Mouse (Mus musculus): ENCODE results near the gene Mrvi1. TPM values are rescaled to one million over a fixed set of nuclear protein-coding genes. Genes with fewer than 3 reads are reported as not detected.
A peak's percentile ranks its signal among the peaks of the same experiment; 100 is the strongest.

Mrvi1 gene
- 2.1 and 3.5 TPM in 2 replicates for total RNA-seq (2017)

DNA sequence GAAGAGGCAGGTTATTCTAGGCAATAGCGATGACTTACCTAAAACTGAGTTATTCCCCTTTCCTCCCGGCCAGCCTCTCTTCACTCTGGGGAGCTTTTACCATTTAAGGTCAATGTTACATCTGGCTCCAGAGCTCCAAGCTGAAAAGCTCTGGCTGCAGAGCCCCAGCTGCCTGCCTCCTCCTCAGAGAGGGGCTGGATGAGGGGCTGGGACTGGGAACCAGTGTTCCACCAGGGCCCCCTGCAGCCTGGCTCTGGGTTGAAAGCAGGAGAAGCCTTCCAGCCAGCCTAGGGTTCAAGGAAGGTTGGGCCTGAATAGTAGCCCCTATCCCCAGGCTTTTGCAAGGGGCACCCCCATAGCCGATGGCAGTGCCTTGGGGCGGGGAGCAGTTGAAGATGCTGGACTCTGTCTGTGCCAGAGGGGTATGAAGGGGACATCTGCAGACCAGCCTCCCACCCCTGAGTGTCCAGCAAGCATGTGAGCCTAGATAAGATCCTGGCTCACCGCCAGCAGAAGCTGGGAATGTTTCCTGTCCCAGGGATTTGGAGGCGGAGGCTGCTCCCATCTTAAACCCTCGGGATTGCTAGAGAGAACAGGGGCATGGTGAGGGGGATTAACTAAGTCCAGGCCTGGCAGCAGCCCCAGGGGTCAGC is at the start of gene Mrvi1:
Mrvi1 (minus strand) TSS at position 409 of the 653 bp plus-strand sequence.
- ATAC-seq (ENCODE audit: extremely low read depth, insufficient number of reproducible peaks, low FRiP score, poor library complexity, severe bottlenecking), result no peak

DNA sequence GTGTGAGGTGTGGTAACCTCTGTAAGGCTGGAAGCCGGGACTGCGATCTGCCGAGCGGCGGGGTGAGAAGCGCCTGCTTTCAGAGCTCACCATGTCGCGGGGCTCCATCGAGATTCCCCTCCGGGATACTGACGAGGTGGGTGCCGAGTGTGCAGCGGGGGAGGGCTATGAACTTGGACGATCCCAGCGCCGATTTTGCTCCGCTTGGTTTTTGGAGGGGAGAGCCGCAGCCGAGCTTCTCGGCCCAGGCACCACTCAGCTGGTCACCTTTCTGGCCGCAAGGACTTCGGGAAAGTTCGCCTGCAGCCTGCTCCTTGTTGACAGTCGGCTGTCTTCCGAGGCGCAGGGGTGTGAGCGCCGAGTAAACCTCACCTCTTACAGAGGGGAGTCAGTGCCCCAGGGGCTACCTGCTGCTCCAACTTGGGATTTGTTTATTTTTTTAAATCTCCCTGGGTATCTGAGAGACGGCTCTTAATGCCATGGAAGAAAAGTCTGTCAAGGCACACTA is 46.8 kb upstream of the Mrvi1 start:
- ATAC-seq (ENCODE audit: extremely low read depth, insufficient number of reproducible peaks, low FRiP score, poor library complexity, severe bottlenecking), result no peak

DNA sequence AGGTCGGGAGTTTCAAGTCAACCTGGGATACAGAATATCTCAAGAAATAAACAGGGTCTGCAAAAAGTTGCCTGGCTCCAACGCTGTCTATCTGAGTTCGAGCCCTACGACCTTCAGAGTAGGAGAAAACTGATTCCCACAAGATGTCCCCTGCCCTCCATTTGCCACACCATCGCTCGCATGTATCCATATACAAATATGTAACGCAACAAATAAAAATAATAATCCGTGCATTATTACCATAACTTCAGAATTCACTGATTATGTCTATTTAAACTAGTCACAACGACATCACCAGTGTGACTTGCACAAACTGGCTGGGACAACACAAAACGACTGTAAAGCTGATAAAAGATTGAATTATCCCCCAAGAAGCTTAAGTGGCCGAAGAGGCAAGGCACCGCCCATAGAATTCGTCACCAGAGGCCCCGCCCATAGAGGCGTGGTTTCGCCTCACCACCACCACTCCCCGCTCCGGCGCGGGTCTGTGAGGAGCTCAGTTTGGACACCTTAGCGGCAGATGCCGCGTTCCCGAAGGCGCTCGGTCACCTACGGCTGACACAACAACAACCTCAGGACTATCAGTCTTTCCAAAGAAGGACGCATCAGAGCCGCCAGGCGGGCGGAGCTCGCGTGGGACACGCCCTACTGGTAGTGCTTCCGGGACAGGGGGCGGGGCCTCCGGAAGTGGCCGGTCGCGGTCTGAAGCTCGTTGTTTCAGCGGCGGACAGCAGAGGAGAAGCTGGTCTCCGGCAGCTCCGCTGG is 46.2 kb upstream of the Mrvi1 start, which contains the start of gene Ctr9:
Ctr9 (plus strand) TSS at position 671 of the 765 bp plus-strand sequence.
- peak; percentile 94 for ATAC-seq (ENCODE audit: extremely low read depth, insufficient number of reproducible peaks, low FRiP score, poor library complexity, severe bottlenecking)

DNA sequence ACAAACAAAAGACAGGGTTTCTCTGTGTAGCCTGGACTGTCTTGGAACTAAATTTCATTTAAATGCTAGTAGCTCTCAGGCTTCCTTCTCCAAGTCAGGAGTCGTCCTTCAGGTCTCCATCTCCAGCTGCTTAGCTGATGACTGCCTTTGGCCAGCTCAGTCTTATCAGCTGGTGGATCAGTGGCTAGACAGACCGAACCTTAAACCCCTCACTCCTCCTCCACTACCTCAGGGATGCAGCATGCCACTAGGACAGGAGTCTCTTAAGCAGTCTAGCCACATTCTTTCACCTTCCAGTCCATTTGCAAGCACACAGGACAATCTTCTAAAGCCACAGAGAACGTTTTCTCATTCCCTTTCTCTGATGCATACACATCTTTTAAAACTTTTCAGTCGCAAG is 42.7 kb upstream of the Mrvi1 start:
- no peak for ATAC-seq (ENCODE audit: extremely low read depth, insufficient number of reproducible peaks, low FRiP score, poor library complexity, severe bottlenecking)

DNA sequence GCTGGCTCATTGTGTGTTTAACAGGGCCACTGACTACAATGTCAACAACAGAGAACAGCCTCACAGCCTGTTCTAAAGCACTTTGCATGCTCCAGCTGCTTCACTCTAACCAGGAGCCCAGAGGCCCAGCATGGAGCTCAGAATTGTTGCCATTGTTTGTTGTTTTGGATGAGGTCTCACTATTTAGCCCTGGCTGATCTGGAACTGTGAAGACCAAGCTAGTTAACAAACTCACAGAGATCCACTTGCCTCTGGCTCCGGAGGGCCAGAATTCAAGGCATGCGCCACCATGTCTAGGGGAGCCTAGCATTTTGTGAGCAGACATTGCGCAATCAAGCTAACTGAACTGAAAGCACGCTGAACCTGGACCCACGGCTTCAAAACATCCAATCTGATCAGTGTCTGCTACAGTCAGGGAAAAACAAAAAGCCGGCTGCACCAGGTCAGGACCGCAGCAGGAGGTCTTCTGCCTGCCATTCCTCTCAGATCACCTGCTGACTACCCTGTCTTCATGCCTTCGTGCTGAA is 41.9 kb upstream of the Mrvi1 start:
- ATAC-seq (ENCODE audit: extremely low read depth, insufficient number of reproducible peaks, low FRiP score, poor library complexity, severe bottlenecking), result no peak

DNA sequence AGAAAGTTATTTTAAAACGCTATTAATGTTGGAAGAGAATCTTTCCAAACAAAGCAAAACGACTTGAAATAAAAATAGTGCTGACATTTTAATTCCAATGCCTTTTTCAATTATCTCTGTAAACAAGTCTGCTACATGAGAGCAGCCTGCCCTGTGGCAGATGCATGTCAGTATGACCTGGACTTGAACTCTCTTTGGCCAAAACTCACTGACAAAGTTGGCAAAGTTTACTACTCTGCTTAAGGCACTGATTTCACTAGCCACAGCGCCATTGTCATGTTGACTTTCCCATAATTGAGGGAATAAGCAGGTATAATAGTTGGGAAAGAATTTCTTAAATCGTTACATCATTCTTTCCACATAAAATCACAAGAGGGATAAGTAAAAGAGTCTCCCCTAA is 38.6 kb upstream of the Mrvi1 start:
- ATAC-seq (ENCODE audit: extremely low read depth, insufficient number of reproducible peaks, low FRiP score, poor library complexity, severe bottlenecking), result no peak

DNA sequence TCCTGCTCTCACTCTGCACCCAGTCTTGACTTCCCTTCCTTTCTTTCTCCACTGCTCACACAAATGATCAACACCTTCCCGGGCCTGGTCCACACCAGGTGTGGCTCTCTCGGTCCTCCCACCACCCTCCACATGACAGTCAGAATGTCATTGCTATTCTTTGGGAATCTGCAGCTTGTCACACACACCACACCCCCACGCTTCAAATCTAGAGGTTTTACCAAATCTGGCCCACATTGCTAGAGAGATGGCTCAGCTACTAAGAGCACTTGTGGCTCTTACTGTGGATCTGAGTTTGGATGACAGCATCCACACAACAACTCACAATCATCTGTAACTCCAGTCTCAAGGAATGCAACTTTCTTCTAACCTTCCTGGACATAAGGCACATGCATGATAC is 34.7 kb upstream of the Mrvi1 start:
- no peak for ATAC-seq (ENCODE audit: extremely low read depth, insufficient number of reproducible peaks, low FRiP score, poor library complexity, severe bottlenecking)

DNA sequence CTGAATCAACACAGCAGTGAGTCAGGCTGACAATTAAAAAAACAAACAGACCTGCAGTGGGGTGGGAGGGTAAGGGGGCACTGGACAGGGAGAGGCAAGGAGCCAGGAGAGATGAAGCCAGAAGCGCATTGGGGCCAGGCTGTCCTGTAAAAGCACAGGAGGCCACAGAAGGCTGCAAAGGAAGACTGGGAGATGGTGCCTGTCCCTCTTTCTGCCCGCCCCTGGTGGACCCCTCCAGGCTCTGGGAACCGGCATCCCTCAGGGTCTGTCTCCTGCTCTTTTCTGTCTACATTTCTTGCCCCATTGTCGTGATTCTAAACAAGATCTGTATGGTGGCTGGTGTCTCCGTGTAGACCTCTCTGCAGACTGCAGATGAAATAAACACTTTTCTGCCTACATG is 33.5 kb upstream of the Mrvi1 start:
- ATAC-seq (ENCODE audit: extremely low read depth, insufficient number of reproducible peaks, low FRiP score, poor library complexity, severe bottlenecking), result no peak

DNA sequence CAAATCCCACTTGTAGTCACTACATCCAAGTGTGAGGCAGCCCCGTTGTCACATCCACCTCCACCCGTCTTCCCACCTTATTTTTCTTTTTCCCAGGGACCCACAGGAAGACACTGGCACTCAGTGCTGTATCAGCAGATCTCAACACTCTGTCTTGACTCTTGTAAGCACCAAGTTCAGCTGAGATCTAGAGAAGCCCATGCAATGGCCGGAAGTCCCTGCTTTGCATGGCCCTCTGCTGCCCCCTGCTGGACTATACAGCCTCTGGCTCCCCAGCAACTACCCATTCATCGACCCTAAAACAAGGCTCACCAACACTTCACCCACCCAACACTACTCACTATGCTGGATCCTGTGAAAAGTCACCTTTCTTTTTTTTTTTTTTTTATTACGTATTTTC is 32.6 kb upstream of the Mrvi1 start:
- peak; percentile 93 for ATAC-seq (ENCODE audit: extremely low read depth, insufficient number of reproducible peaks, low FRiP score, poor library complexity, severe bottlenecking)

DNA sequence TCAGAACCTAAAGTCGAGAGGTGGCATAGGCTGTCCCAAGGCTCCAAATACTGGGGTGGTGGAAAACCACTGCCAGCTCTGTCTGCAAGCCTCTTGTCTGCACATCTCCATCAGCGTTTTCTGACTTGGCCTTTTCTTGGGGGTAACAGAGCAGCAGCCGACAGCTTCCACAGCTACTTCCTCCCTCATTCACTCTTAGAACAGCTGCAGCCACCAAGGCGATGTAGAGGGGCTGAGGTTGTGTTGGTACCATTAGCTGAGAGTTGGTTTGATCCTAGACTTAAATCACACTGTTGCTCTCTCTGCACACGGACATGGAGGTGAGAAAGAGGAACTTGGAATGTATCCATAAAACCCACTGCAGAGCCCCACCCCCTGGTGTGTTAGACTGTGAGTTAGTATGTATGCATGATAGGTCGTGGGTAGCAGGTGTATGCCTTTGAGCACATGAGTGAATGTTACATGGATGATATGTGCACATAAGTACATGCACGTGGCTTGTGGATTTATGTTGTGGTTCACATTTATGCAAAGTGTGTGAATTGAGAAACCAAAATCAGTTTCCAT is 31.9 kb upstream of the Mrvi1 start:
- peak; percentile 21; the same call in 1 of the 2 replicates for ATAC-seq (ENCODE audit: extremely low read depth, insufficient number of reproducible peaks, low FRiP score, poor library complexity, severe bottlenecking)

DNA sequence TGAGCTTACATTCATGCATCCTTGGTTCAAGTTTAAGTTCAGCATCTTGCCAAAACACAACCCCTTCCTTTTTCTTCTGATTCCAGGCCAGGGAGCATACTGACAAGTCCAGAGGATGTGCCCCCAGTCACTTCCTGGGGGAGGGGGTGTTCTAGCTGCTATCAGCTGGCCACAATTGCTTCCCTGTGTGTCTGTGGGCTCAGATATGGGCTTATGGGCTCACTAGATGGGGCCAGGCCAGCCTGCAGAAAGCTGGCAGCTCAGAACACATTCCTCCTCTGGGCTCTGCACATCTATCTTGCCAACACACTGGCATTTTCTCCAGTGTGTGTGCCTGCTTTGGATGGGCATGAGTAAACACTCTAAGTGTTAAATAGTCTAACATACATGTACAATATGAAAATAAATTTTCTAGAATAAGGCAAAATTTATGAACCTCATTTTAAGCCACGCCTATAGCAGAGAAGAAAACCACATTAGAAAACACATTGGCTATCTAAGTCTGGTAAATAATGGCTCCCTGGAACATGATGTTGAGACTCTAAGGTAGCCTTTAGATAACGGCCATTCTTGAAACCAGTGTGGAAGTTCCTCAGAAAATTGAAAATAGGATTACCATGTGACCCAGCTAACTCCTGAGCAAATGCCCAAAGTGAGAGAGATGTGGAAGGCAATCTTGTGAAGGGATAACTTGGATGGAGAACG is 22.0 kb upstream of the Mrvi1 start:
- ATAC-seq (ENCODE audit: extremely low read depth, insufficient number of reproducible peaks, low FRiP score, poor library complexity, severe bottlenecking), result no peak

DNA sequence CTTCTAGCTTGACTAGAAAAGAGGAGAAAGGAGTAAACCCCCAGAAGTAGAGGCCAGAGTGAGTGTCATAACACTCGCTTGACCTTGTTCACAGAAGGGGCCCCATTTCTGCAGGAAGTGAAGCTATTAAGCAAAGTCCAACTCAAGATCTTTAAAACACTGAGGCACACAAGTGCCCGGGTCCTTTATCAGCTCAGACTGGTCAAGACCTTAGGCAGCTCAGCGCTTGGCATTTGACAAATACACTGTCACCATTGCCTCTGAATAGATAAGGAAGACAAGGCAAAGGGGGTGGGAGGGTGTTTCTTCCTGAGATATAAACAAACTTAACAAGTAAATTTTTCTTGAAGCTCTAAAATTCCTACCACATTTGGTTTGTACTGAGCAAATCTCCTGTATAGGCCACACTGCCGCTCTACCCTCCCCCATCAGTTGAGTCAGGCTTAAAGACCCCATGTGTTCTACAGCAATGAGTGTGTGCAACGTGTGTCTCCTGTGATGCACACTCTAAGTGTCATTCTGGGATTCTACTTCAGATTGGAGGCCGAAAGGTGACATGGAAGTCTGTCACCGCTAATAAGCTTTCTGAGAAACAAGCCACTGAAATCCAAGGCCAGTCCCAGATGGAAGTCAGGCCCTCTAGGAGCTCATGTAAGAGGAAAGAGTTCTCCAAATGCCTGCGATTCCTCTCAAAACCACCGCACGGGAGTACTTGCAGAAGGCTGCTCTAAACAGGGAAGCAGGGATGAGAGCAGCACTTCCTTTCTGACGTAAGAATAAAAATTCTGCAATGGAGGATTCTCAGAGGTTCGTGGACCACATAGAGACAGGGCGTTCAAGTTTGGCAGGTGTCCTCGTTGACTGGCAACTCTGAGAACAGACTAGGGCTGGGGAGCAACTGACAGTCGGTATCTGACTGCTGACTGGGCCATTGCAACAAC is 16.9 kb upstream of the Mrvi1 start:
- no peak for ATAC-seq (ENCODE audit: extremely low read depth, insufficient number of reproducible peaks, low FRiP score, poor library complexity, severe bottlenecking)

DNA sequence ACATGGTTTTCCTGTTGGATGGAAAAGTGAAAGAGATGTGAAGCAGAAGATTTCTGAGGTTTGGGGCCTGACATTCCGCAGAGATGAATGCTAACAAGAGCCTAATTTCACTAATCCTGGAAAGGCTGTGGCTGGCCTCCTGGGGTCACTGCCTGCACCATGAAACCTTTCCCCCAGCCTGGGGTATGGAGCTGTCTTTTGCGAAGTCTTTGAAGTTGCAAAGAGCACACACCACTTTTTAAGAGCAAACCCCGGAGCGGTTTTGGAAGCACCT is 8.9 kb upstream of the Mrvi1 start:
- no peak for ATAC-seq (ENCODE audit: extremely low read depth, insufficient number of reproducible peaks, low FRiP score, poor library complexity, severe bottlenecking)

DNA sequence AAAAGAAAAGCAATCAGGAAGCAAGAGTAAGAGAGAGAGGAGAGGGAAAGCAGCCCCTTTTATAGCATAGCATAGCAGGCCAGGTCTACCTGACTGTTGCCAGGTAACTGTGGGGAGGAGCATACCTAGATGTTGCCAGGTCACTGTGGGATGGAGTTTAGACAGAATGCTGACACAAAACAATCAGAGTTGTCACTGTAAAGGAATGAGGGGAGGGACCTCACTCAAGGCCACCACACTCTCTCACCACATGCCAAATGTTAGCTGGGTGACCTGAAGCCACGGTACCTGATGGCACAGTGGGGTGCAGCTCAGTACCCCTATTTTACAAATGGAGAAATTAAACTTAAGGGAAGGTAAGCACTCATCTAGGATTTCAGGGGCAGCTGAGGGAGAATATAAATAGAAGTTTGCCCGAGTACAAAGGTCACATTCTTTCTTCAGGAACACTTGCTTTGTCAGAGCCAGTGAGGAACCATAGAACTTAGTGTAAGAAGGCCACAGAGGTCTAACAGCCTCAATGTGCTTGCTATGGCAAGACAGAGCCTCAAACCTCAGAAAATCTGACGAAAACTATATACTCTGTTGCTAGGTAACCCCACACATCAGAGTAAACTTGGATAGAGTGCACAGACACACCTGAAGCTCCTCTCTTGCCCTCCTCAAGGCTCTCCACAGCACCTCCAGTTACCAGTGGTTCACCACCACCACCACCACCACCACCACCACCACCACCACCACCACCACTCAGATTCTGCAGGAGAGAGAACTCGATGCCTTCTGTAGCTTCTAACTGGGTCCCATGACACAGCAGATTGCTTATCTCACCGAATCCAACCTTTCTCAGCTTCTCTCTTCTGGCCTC is 8.3 kb upstream of the Mrvi1 start:
- ATAC-seq (ENCODE audit: extremely low read depth, insufficient number of reproducible peaks, low FRiP score, poor library complexity, severe bottlenecking), result no peak

DNA sequence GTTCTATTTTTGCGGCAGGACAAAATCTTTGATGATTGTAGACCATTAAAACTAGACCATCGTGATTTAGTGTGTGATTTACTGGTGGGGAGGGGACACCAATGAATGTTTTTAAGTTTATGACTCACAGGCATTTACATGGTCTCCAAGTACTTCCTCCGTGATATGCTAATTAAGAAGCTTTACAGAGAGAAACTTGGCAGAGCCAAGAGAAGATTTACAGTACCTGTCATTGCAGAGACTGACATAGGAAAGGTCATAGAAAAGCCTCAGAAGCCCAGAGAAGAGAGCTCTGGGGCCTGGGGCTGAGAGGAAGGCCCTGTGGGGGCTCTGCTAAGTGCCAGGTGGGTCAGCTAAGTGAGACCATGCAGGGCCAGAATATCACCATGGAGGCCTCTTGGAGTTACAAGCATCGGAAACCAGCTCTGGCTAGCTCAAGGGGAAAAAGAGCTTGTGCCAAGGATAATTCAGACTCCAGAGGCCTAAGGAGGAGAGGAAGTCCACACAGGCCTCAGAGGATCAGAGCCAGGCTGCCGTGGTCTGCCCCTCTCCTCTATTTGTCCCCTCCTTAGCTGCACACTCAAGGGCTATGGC is 7.1 kb upstream of the Mrvi1 start:
- no peak for ATAC-seq (ENCODE audit: extremely low read depth, insufficient number of reproducible peaks, low FRiP score, poor library complexity, severe bottlenecking)

DNA sequence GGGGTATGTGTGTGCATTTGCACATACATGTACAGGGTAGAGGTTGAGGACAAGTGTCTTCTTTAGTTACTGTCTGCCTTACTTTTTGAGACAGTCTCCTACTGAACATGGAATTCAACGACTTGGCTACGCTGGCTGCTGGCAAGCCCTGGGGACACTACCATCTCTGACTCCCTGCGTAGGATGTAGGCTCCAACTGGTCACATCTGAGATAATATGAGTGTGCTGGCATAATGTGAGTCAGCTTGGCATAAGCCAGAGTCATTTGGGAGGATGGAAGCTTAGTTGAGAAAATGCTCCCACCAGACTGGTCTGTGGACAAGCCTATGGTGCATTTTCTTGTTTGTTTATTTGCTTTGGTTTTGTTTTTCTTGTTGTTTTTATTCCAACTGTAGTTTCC is 5.8 kb upstream of the Mrvi1 start:
- ATAC-seq (ENCODE audit: extremely low read depth, insufficient number of reproducible peaks, low FRiP score, poor library complexity, severe bottlenecking), result no peak

DNA sequence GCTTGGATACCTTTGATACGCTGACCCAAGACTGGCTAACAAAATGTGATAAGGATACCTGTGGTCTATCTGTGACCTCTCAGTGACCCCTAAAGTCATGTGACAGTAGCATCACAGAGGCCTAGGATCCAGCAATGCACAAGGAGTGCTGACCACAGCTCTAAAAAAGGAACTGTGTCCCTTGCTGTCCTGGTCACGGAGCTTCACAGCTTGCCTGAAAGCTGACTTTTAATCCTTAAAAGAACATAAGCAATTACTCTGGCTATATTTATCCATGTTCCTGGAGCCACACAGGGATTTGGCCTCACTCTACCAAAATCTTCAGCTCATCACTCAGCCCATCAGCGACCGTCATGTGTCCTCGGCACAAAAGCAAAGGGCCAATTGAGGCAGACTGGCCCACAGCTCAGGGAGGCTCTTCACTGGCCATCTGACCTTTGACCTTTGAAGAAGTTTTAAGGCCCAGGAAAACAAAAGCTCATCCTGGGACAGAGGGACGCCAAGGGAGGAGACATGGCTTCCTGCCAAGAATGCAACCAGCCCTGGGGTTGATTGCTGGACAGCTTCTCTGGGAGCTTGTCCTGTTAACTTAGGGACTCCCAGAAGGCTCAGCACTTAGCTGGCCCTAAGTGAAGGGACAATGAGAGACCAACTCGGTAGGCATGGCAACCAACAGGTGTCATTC is 3.5 kb upstream of the Mrvi1 start:
- ATAC-seq (ENCODE audit: extremely low read depth, insufficient number of reproducible peaks, low FRiP score, poor library complexity, severe bottlenecking), result no peak
